Mouse (Mus musculus): ENCODE data around the gene Trabd2b. TPM values are rescaled to one million over a fixed set of nuclear protein-coding genes. Genes with fewer than 3 reads are reported as not detected.

Trabd2b gene
- polyA plus RNA-seq, 1 experiment: 2.0 TPM

DNA sequence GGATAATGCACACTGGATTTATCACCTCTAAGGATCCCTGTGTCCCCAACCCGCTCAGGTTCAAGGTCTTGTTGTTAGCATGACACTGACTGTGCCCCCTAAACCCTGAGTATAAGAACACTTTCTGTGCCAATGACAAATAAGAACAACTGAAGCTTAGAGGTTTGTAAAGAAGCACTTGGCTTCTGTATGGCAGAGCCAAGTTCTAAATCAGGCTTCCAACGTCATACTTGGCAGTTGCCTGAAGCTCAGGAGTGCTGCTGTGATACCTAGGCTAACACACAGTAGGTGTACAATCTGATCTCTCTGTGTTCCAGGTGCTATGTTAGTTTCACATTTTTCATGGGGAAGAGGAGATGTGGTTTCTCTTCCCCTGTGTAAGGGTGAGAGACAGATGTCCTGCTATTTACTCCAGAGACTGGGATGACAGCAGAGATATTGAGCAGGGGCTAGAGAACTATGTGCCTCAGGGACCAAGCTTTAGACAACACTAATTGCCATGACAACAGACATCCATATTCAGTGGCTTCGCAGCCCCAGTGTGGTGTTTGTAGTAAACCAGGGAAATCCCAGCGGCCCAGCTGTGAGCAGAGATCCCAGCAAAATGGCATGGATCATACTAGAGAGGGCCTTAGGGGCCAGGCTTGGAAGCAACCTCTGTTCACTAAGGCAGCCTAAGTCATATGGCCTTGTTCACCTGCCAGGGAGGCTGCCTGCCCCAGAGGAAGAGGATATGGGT, 89.3 kb downstream of the Trabd2b start:
- Histone ChIP-seq H3K4me3 (ENCODE audit: insufficient read depth, low read length) (no peak overlapping the region), H3K27ac (ENCODE audit: insufficient read depth, low read length) (no peak overlapping the region), H3K4me1 (ENCODE audit: control insufficient read depth, insufficient read depth, low read length) (peaks cover 1% of the 10 kb centered on the region; the same call in 1 of the 2 replicates)
- TF ChIP-seq POLR2A (IDR thresholded peaks at IDR 0.05; ENCODE audit: extremely low read depth, insufficient read depth, low read length) (no peak), CTCF (IDR thresholded peaks at IDR 0.05; ENCODE audit: extremely low read depth, insufficient read depth, low read length) (no peak)

DNA sequence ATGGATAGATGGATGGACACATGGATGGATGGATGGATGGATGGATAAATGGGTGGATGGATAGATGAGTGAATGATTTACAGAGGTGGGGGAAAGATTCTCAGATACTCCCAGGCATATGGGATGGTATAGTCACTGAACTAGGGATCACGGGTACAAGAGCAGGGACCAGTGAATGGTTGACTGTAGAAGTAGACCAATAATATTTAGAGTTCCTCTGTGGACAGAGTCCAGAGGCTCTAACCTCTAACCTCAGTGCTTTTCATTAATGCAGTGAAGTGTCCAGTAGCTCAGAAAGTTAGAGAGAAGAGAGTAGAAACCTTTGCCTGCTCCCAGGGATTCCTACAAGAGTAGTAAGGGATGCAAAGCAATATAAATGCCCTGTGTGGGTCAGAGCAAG, 93.1 kb downstream of the Trabd2b start:
- H3K4me1 ChIP-seq (ENCODE audit: control insufficient read depth, insufficient read depth, low read length): peaks cover 1% of the 10 kb centered on the region; the same call in 1 of the 2 replicates
- H3K27ac ChIP-seq (ENCODE audit: insufficient read depth, low read length): no peak overlapping the region
- TF ChIP-seq POLR2A (IDR thresholded peaks at IDR 0.05; ENCODE audit: extremely low read depth, insufficient read depth, low read length) (no peak), CTCF (IDR thresholded peaks at IDR 0.05; ENCODE audit: extremely low read depth, insufficient read depth, low read length) (no peak)
- no peak overlapping the region for H3K4me3 ChIP-seq (ENCODE audit: insufficient read depth, low read length)

DNA sequence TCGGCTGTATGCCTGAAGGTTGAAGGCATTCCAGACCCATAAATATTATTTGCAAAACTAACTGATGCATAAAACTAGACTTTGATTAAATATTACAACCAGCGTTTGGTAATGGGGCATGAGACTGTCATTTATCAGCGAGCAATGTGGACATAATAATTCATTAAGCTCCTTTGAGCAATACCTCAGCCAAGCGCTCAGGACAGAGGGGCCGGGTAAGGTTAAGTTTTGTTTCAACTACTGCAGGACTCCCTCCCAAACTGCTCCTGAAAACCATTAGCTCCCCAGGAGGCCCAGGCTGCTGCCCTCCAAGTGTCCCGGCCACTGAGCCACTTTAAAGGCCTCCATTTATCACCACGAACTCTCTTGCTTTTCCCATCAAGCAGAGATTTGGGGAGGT, 93.8 kb downstream of the Trabd2b start:
- Histone ChIP-seq H3K27ac (ENCODE audit: insufficient read depth, low read length) (no peak overlapping the region), H3K4me1 (ENCODE audit: control insufficient read depth, insufficient read depth, low read length) (peaks cover 3% of the 10 kb centered on the region; the same call in 1 of the 2 replicates), H3K4me3 (ENCODE audit: insufficient read depth, low read length) (no peak overlapping the region)
- no peak for TF ChIP-seq CTCF (IDR thresholded peaks at IDR 0.05; ENCODE audit: extremely low read depth, insufficient read depth, low read length)
- no peak for TF ChIP-seq POLR2A (IDR thresholded peaks at IDR 0.05; ENCODE audit: extremely low read depth, insufficient read depth, low read length)

DNA sequence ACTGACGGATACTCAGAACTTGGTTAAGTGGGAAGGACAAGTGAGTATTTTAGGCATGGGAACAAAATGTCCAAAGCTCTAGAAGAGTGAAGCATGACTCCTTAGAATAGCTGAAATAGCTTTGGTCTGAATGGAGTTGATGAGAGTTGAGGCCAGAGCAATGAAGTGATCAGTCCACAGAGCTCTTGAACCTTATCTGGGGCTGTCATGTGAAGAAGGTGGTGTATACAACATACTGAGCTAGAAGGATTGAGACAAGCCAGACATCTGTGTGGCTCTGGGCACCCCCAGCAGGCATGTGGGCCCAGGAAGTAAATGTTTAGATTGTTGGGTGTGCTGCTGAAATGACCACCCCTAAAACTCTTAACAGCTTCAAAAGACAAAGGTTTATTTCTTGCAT, 94.5 kb downstream of the Trabd2b start:
- Histone ChIP-seq H3K4me1 (ENCODE audit: control insufficient read depth, insufficient read depth, low read length) (0 out of 2 replicates have a peak, but pooled peaks cover 2% of the 10 kb centered on the region), H3K4me3 (ENCODE audit: insufficient read depth, low read length) (no peak overlapping the region), H3K27ac (ENCODE audit: insufficient read depth, low read length) (no peak overlapping the region)
- TF ChIP-seq CTCF (IDR thresholded peaks at IDR 0.05; ENCODE audit: extremely low read depth, insufficient read depth, low read length) (no peak), POLR2A (IDR thresholded peaks at IDR 0.05; ENCODE audit: extremely low read depth, insufficient read depth, low read length) (no peak)

DNA sequence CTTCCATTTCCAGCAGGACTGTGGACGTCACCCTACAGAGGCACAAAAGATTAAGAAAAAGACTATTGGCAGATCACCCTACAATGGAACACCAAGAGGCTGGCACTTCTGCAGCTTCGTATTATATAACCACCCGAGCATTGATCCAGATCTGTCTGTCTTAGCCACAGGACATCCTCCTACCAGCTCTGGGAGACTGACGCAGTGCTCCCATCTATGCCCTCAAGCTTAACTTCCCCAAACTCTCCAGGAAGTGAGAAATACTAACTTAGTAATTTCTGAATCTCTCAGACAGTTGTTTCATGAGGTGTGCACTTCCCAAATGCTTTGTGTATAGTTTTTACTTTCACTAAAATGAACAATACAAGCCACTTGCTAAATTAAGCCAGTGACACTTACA, 95.1 kb downstream of the Trabd2b start:
- no peak overlapping the region for H3K27ac ChIP-seq (ENCODE audit: insufficient read depth, low read length)

DNA sequence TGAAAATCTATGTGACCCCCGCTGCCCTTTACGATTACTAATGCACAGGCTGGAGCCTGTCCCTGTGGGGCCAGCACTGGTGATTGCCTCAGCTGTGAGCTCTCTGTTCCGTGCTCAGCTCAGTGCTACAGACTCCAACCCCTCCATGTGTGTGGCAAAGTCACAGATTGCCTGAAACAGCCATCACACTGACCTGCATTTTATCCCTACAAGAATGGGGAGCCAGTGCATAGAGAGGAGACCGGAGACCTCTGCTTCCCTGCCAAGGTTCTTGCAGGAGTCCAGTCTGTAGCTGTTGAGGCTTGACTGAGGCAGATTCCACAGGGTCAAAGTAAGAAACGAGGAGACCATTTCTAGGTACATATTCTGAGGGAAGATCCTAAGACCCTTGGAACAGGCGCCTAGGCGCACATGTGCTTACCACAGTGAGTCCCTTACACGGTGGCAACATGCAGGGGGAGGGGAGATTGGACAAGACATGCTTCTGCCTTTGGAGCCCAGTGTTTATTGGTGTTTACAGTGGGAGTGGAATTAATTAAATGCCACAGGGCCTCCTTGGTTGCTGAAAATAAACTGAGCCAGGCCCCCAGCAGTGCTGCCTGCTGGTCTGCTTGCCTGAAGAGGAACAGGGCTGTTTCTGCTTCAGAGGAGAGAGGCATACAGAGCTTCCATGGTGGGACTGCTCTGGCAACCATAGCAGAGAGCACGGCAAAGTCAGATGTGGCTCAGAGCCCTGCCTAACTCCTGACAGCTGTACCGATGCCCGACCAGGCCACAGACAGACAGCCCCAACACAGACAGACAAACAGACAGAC, 97.9 kb downstream of the Trabd2b start:
- Histone ChIP-seq H3K4me1 (ENCODE audit: control insufficient read depth, insufficient read depth, low read length) (0 out of 2 replicates have a peak, but pooled peaks cover 2% of the 10 kb centered on the region), H3K4me3 (ENCODE audit: insufficient read depth, low read length) (no peak overlapping the region), H3K27ac (ENCODE audit: insufficient read depth, low read length) (no peak overlapping the region)
- no peak for TF ChIP-seq POLR2A (IDR thresholded peaks at IDR 0.05; ENCODE audit: extremely low read depth, insufficient read depth, low read length)
- TF ChIP-seq CTCF (IDR thresholded peaks at IDR 0.05; ENCODE audit: extremely low read depth, insufficient read depth, low read length): no peak

More for the DNA sequence above, 95.1 kb downstream of the Trabd2b start:
- TF ChIP-seq CTCF (IDR thresholded peaks at IDR 0.05; ENCODE audit: extremely low read depth, insufficient read depth, low read length) (no peak), POLR2A (IDR thresholded peaks at IDR 0.05; ENCODE audit: extremely low read depth, insufficient read depth, low read length) (no peak)
- no peak overlapping the region for H3K4me3 ChIP-seq (ENCODE audit: insufficient read depth, low read length)
- 0 out of 2 replicates have a peak, but pooled peaks cover 2% of the 10 kb centered on the region for H3K4me1 ChIP-seq (ENCODE audit: control insufficient read depth, insufficient read depth, low read length)

DNA sequence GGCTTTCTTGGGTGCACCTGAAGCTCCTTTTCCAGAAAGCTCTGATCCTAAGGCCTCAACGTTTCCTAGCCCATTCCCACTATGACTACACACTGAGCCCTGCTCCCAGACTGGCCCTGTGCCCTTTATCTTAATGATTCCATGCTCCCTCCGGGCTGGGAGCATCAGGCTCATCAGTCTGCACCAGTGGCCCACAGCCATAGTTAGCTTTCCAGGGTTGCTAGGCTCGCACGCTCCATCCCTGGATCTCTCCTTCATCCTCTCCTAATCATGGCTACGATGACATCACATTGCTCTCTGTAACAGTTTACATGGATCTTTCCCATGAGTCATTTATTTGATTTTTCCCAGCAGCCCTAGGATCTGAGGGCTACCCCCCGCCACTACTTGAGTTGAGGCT, 103.1 kb downstream of the Trabd2b start:
- Histone ChIP-seq H3K27ac (ENCODE audit: insufficient read depth, low read length) (no peak overlapping the region), H3K4me1 (ENCODE audit: control insufficient read depth, insufficient read depth, low read length) (0 out of 2 replicates have a peak, but pooled peaks cover 2% of the 10 kb centered on the region)
- TF ChIP-seq POLR2A (IDR thresholded peaks at IDR 0.05; ENCODE audit: extremely low read depth, insufficient read depth, low read length) (no peak), CTCF (IDR thresholded peaks at IDR 0.05; ENCODE audit: extremely low read depth, insufficient read depth, low read length) (no peak)

DNA sequence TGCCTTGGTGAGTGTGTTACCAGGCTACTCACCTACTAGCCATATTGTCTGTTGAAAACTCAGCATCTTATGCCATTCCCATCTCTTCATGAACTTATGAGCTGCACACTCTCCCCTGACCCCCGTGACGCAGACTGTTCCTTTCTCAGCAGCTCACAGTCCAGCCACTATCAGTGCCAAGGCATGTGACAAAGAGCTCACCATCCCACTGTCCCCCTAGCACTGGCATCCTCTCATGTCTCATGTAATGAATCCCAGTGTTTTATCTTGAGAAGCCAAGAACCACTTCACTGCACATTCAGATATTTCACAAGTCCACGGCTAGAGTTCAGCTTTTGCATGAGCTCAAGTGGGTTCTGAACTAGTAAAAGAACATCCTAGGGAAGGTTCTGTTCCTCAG, 105.1 kb downstream of the Trabd2b start:
- Histone ChIP-seq H3K4me3 (ENCODE audit: insufficient read depth, low read length) (no peak overlapping the region), H3K4me1 (ENCODE audit: control insufficient read depth, insufficient read depth, low read length) (peaks cover 6% of the 10 kb centered on the region), H3K27ac (ENCODE audit: insufficient read depth, low read length) (no peak overlapping the region)
- TF ChIP-seq CTCF (IDR thresholded peaks at IDR 0.05; ENCODE audit: extremely low read depth, insufficient read depth, low read length): no peak
- no peak for TF ChIP-seq POLR2A (IDR thresholded peaks at IDR 0.05; ENCODE audit: extremely low read depth, insufficient read depth, low read length)

More for the DNA sequence above, 103.1 kb downstream of the Trabd2b start:
- no peak overlapping the region for H3K4me3 ChIP-seq (ENCODE audit: insufficient read depth, low read length)

DNA sequence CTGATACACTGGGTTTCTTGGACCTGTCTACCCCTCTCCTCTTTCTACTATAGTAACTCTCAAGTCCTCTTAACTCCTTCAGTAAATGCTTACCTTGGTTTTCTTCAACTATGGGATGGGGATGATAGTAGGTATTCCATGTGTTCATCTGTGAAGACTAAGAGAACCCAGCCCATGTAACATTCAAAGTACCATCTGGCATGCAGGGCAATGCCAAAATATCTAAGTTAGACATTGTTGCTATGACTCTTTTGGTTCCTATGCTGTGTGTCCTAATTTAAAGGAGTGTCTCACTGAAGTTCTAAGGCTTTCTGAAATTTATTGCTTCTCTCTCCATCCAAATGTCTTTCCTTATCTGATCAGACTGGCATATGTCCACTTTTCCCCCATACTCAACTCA, 106.6 kb downstream of the Trabd2b start:
- Histone ChIP-seq H3K4me3 (ENCODE audit: insufficient read depth, low read length) (no peak overlapping the region), H3K27ac (ENCODE audit: insufficient read depth, low read length) (no peak overlapping the region), H3K4me1 (ENCODE audit: control insufficient read depth, insufficient read depth, low read length) (peaks cover 6% of the 10 kb centered on the region)
- TF ChIP-seq POLR2A (IDR thresholded peaks at IDR 0.05; ENCODE audit: extremely low read depth, insufficient read depth, low read length) (no peak), CTCF (IDR thresholded peaks at IDR 0.05; ENCODE audit: extremely low read depth, insufficient read depth, low read length) (no peak)

Measured in cortical plate, adult 2 months (tissue).